27 mouse cellular contexts compared by ENCODE assay signal in genomic region chr2:50265215-50265785, GRCm38 (mm10). TPM values are rescaled to one million over a fixed set of nuclear protein-coding genes. Genes with fewer than 3 reads are reported as not detected.
DNase-seq lines count a peak whose midpoint lies in the region; ATAC-seq and TF ChIP-seq lines count a peak whose summit lies in the region.
"Had no signal": no experiment of that assay in that cellular context is flagged by ENCODE, and none has a peak within 500 bp of the region (broad histone marks: within the 10 kb centered on the region; RNA-seq: fewer than 3 reads in every experiment).

No protein-coding gene starts in this region.

- H3K4me2 ChIP-seq in myocyte (ENCODE audit: low read depth): peak overlapping the region; percentile 55
- H3K4me2 ChIP-seq: embryonic facial prominence, embryonic 12.5 days; forebrain, embryonic 12.5 days; heart, embryonic 11.5 days; heart, embryonic 15.5 days; hindbrain, embryonic 15.5 days had no signal

- ATAC-seq in cerebellum, adult (ENCODE audit: insufficient number of reproducible peaks, low FRiP score, low TSS enrichment): no peak
- ATAC-seq: forebrain, embryonic 16.5 days; inflammation-experienced regulatory T-cells, adult 6 months; intestine, postnatal 0 days; Patski had no signal

- H3K27me3 ChIP-seq in C2C12 (ENCODE audit: control insufficient read depth, insufficient read depth, insufficient read length): no peaks in the 10 kb centered on the region
- no peaks in the 10 kb centered on the region for H3K27me3 ChIP-seq in myocyte (ENCODE audit: control insufficient read depth, insufficient read depth, insufficient read length)
- H3K27me3 ChIP-seq: embryonic facial prominence, embryonic 12.5 days; forebrain, embryonic 12.5 days; heart, embryonic 15.5 days; hindbrain, embryonic 15.5 days; Patski had no signal

- H3ac ChIP-seq in C2C12 (ENCODE audit: control insufficient read depth, insufficient read length, low read depth) (no peak overlapping the region), myocyte (ENCODE audit: control insufficient read depth, insufficient read length) (no peak overlapping the region)

- no peaks in the 10 kb centered on the region for H3K36me3 ChIP-seq in C2C12 (ENCODE audit: control insufficient read depth, insufficient read depth)
- no peaks in the 10 kb centered on the region for H3K36me3 ChIP-seq in myocyte (ENCODE audit: control insufficient read depth, insufficient read depth)
- H3K36me3 ChIP-seq: embryonic facial prominence, embryonic 12.5 days; forebrain, embryonic 12.5 days; G1E; heart, embryonic 15.5 days; hindbrain, embryonic 10.5 days; hindbrain, embryonic 15.5 days had no signal

- no peaks in the 10 kb centered on the region for H3K79me3 ChIP-seq in C2C12 (ENCODE audit: low read depth)

- no peak for TF ChIP-seq POLR2A in myocyte (IDR thresholded peaks at IDR 0.05; ENCODE audit: insufficient read length, low read depth)

- DNase-seq in ES-CJ7 (ENCODE audit: low read depth, low spot score) (peak; percentile 92), R1 (ENCODE audit: low read depth, low spot score) (peak; percentile 65)
- DNase-seq in right cerebral cortex, postnatal 25 days: no peak
- DNase-seq in layer of hippocampus, adult 8-10 months (ENCODE audit: low spot score in 2 of 2): no peak
- DNase-seq: adrenal gland, postnatal 36 days; B cell, adult 2 months; cerebellum, adult 11 months; cerebellum, adult 8-10 months; cerebellum, postnatal 25 days; gastrocnemius, postnatal 14 days; heart, adult 2 months; heart, postnatal 14 days; kidney, adult 8-10 months had no signal

- H3K4me3 ChIP-seq in C2C12 (ENCODE audit: insufficient read depth, poor library complexity, severe bottlenecking): no peak overlapping the region
- no peak overlapping the region for H3K4me3 ChIP-seq in myocyte
- H3K4me3 ChIP-seq: embryonic facial prominence, embryonic 12.5 days; forebrain, embryonic 12.5 days; heart, adult 2 months; heart, embryonic 15.5 days; hindbrain, embryonic 10.5 days; hindbrain, embryonic 15.5 days had no signal

- TF ChIP-seq CTCF in C2C12 (IDR thresholded peaks at IDR 0.05; ENCODE audit: control insufficient read depth, insufficient read depth, insufficient read length): no peak

- H3K79me2 ChIP-seq in C2C12 (ENCODE audit: control insufficient read depth, insufficient read depth) (peaks cover 5% of the 10 kb centered on the region), myocyte (ENCODE audit: control insufficient read depth, insufficient read depth) (no peaks in the 10 kb centered on the region)

TF ChIP-seq in C2C12, 6 proteins besides CTCF, POLR2A, EP300 and RAD21:
- TF ChIP-seq FOSL1 (IDR thresholded peaks at IDR 0.05; ENCODE audit: insufficient read depth, low read length, poor library complexity, severe bottlenecking) (peak; percentile 52), MYOD1 (IDR thresholded peaks at IDR 0.05; ENCODE audit: control insufficient read depth, insufficient read length, low read depth) (no peak)

TF ChIP-seq in myocyte, 11 proteins besides CTCF, POLR2A, EP300 and RAD21:
- TF ChIP-seq E2F4 (IDR thresholded peaks at IDR 0.05; ENCODE audit: insufficient read depth) (no peak), SRF (IDR thresholded peaks at IDR 0.05; ENCODE audit: control insufficient read depth, insufficient read length, low read depth) (no peak), TCF3 (IDR thresholded peaks at IDR 0.05; ENCODE audit: insufficient read length, low read depth) (no peak), MYOD1 (IDR thresholded peaks at IDR 0.05; ENCODE audit: control insufficient read depth in 1 of 3, insufficient read length in 2 of 3, low read depth in 2 of 3) (no peak), USF1 (IDR thresholded peaks at IDR 0.05; ENCODE audit: low read depth) (no peak), CEBPB (IDR thresholded peaks at IDR 0.05; ENCODE audit: insufficient read depth, poor library complexity, severe bottlenecking) (no peak), POLR2AphosphoS2 (IDR thresholded peaks at IDR 0.05; ENCODE audit: insufficient read length, low read depth) (no peak), MAX (IDR thresholded peaks at IDR 0.05; ENCODE audit: low read depth) (no peak), MYOG (IDR thresholded peaks at IDR 0.05; ENCODE audit: control insufficient read depth in 1 of 3, insufficient read depth in 1 of 3, insufficient read length in 2 of 3, low read depth in 2 of 3) (no peak), TCF12 (IDR thresholded peaks at IDR 0.05; ENCODE audit: insufficient read depth, poor library complexity, severe bottlenecking) (no peak), REST (IDR thresholded peaks at IDR 0.05; ENCODE audit: insufficient read depth, insufficient read length) (no peak)
TF ChIP-seq in myocyte: peak in this region for 0.

RNA-seq across cellular contexts. Expression of gene Mmadhc, which starts 31.3 kb away (rescaled TPM):
- polyA plus RNA-seq in C2C12 (2012; fragmentation: generic; extraction: Trizol) (98.7 TPM), myocyte (2012; fragmentation: generic; extraction: Trizol) (117 TPM)
- total RNA-seq in layer of hippocampus, adult 8-10 months (2022): 10 to 100 TPM; 45.2 to 51.4 (median 48.0) TPM

Comparison
In these comparisons a context has a peak if more than half of its experiments do, and no peak if none do; other contexts are left out.
1. DNase-seq: peak in ES-CJ7 (single experiment) and R1 (single experiment); none in right cerebral cortex, postnatal 25 days (single experiment) and layer of hippocampus, adult 8-10 months (0 of 2).